Mouse (Mus musculus) central nervous system, embryonic 11.5 days (tissue): ENCODE results near the gene Bloc1s4. TPM values are rescaled to one million over a fixed set of nuclear protein-coding genes. Genes with fewer than 3 reads are reported as not detected.

Experiments
- polyA plus RNA-seq: library from polyadenylated mRNA; depleted of rRNA; stranded (reverse); fragments of >200 nt; gene quantifications from 2 replicates; pipeline ENCODE4 v1.2.3, GENCODE M21; 2012; rRNA removed

Bloc1s4 gene
- 18.7 and 27.7 TPM in 2 replicates for polyA plus RNA-seq

GRCm38 (mm10) chr5:36748536-36749061, at the start of gene Bloc1s4:
TSS of gene Bloc1s4 (minus strand) at chr5:36748650.

GRCm38 (mm10) chr5:36796296-36797014, 48.0 kb upstream of the Bloc1s4 start, which contains the start of gene Mrfap1:
TSS of gene Mrfap1 (minus strand) at chr5:36796772.

Other genes with a start within 250 kb of the Bloc1s4 start
- gene Tbc1d14, start 155.4 kb downstream of the Bloc1s4 start, polyA plus RNA-seq = 40.7 and 48.2 TPM in 2 replicates
- gene D5Ertd579e, start 52.6 kb downstream of the Bloc1s4 start, polyA plus RNA-seq = 32.2 and 35.9 TPM in 2 replicates
- 315 and 475 TPM in 2 replicates for gene Mrfap1, start 48.1 kb upstream of the Bloc1s4 start, polyA plus RNA-seq
- 10.2 and 14.0 TPM in 2 replicates for gene Man2b2, start 82.0 kb upstream of the Bloc1s4 start, polyA plus RNA-seq
- gene Ppp2r2c, start 119.9 kb upstream of the Bloc1s4 start, polyA plus RNA-seq = 1.6 and 3.6 TPM in 2 replicates
- gene Wfs1, start 240.6 kb upstream of the Bloc1s4 start, polyA plus RNA-seq = 5.4 and 7.8 TPM in 2 replicates